Mouse (Mus musculus): ENCODE measurements around the gene Cidec.

- TF ChIP-seq MYOD1 (IDR thresholded peaks at IDR 0.05; ENCODE audit: control insufficient read depth, insufficient read length, low read depth) (no peak), CTCF (IDR thresholded peaks at IDR 0.05; ENCODE audit: control insufficient read depth, insufficient read depth, insufficient read length) (no peak), FOSL1 (IDR thresholded peaks at IDR 0.05; ENCODE audit: insufficient read depth, low read length, poor library complexity, severe bottlenecking) (no peak)
Measured at GRCm38 (mm10) chr6:113437135-113437534, 1.6 kb upstream of the Cidec start.
